Mouse (Mus musculus): ENCODE measurements around the gene Zfp978. TPM values are rescaled to one million over a fixed set of nuclear protein-coding genes. Genes with fewer than 3 reads are reported as not detected.
"Not testable (repeated sequence)": the region's sequence is repeated elsewhere in the genome, so short reads cannot be mapped to it uniquely, and the experiment has no call there.

Gene Zfp978
- polyA plus RNA-seq, 1 experiment from 2014 or later, result not detected

GRCm38 (mm10) chr4:147419756-147420590 lies 58.9 kb downstream of the Zfp978 start:
- not testable (repeated sequence) for ATAC-seq; H3K27ac ChIP-seq (ENCODE audit: low read length)
- 83% methylated on average over 5 of the region's 5 CpGs for WGBS

GRCm38 (mm10) chr4:147420794-147421193 lies 59.7 kb downstream of the Zfp978 start:
- no peaks in the 10 kb centered on the region for H3K4me1 ChIP-seq (replicated peaks; ENCODE audit: control insufficient read depth, insufficient read depth, low read length)
- H3K27ac ChIP-seq (ENCODE audit: low read length), result no peak overlapping the region
- H3K9me3 ChIP-seq (ENCODE audit: control insufficient read depth, low read length), result peaks cover 61% of the 10 kb centered on the region
- H3K9ac ChIP-seq (replicated peaks; ENCODE audit: low read depth, low read length), result no peak overlapping the region
- no peak overlapping the region for H3K4me2 ChIP-seq (ENCODE audit: low read length)
- ATAC-seq, result no peak
- no peaks in the 10 kb centered on the region for H3K27me3 ChIP-seq (replicated peaks; ENCODE audit: control insufficient read depth, insufficient read depth, low read length)
- 66% methylated on average over 3 of the region's 3 CpGs for WGBS
- H3K36me3 ChIP-seq (ENCODE audit: control insufficient read depth, insufficient read depth), result no peaks in the 10 kb centered on the region
- H3K4me3 ChIP-seq (replicated peaks; ENCODE audit: low read length), result no peak overlapping the region

More at GRCm38 (mm10) chr4:147419756-147420590, 58.9 kb downstream of the Zfp978 start:
- H3K4me2 ChIP-seq (ENCODE audit: low read length); H3K4me1 ChIP-seq (replicated peaks; ENCODE audit: control insufficient read depth, insufficient read depth, low read length); H3K27me3 ChIP-seq (replicated peaks; ENCODE audit: control insufficient read depth, insufficient read depth, low read length); H3K36me3 ChIP-seq (ENCODE audit: control insufficient read depth, insufficient read depth); H3K9ac ChIP-seq (replicated peaks; ENCODE audit: low read depth, low read length); H3K4me3 ChIP-seq (replicated peaks; ENCODE audit: low read length): not testable (repeated sequence)
- peaks cover 54% of the 10 kb centered on the region for H3K9me3 ChIP-seq (ENCODE audit: control insufficient read depth, low read length)

- not testable (repeated sequence) for H3K4me3 ChIP-seq (replicated peaks; ENCODE audit: low read length); H3K4me1 ChIP-seq (replicated peaks; ENCODE audit: control insufficient read depth, insufficient read depth, low read length); H3K27me3 ChIP-seq (replicated peaks; ENCODE audit: control insufficient read depth, insufficient read depth, low read length); H3K4me2 ChIP-seq (ENCODE audit: low read length); H3K9ac ChIP-seq (replicated peaks; ENCODE audit: low read depth, low read length); ATAC-seq; H3K36me3 ChIP-seq (ENCODE audit: control insufficient read depth, insufficient read depth); H3K27ac ChIP-seq (ENCODE audit: low read length)
- H3K9me3 ChIP-seq (ENCODE audit: control insufficient read depth, low read length), result peaks cover 58% of the 10 kb centered on the region
- WGBS, result 43% methylated on average over 1 of the region's 1 CpGs
Measured at GRCm38 (mm10) chr4:147421316-147421715, 60.2 kb downstream of the Zfp978 start.

GRCm38 (mm10) chr4:147423140-147423539 lies 62.0 kb downstream of the Zfp978 start:
- H3K27me3 ChIP-seq (replicated peaks; ENCODE audit: control insufficient read depth, insufficient read depth, low read length), result no peaks in the 10 kb centered on the region
- peaks cover 45% of the 10 kb centered on the region for H3K9me3 ChIP-seq (ENCODE audit: control insufficient read depth, low read length)
- no peak overlapping the region for H3K4me2 ChIP-seq (ENCODE audit: low read length)
- no peaks in the 10 kb centered on the region for H3K4me1 ChIP-seq (replicated peaks; ENCODE audit: control insufficient read depth, insufficient read depth, low read length)
- no peaks in the 10 kb centered on the region for H3K36me3 ChIP-seq (ENCODE audit: control insufficient read depth, insufficient read depth)
- H3K9ac ChIP-seq (replicated peaks; ENCODE audit: low read depth, low read length), result no peak overlapping the region
- 50% methylated on average over 3 of the region's 3 CpGs for WGBS
- 0 out of 2 replicates have a peak, but pooled peaks have one; percentile 6 for ATAC-seq
- no peak overlapping the region for H3K27ac ChIP-seq (ENCODE audit: low read length)
- H3K4me3 ChIP-seq (replicated peaks; ENCODE audit: low read length), result no peak overlapping the region

- Histone ChIP-seq H3K4me1 (replicated peaks; ENCODE audit: control insufficient read depth, insufficient read depth, low read length) (no peaks in the 10 kb centered on the region), H3K36me3 (ENCODE audit: control insufficient read depth, insufficient read depth) (no peaks in the 10 kb centered on the region), H3K9me3 (ENCODE audit: control insufficient read depth, low read length) (peaks cover 41% of the 10 kb centered on the region), H3K4me2 (ENCODE audit: low read length) (no peak overlapping the region), H3K27ac (ENCODE audit: low read length) (no peak overlapping the region), H3K4me3 (replicated peaks; ENCODE audit: low read length) (no peak overlapping the region), H3K27me3 (replicated peaks; ENCODE audit: control insufficient read depth, insufficient read depth, low read length) (no peaks in the 10 kb centered on the region), H3K9ac (replicated peaks; ENCODE audit: low read depth, low read length) (no peak overlapping the region)
- ATAC-seq, result no peak
- WGBS, result 59% methylated on average over 4 of the region's 4 CpGs
Measured at GRCm38 (mm10) chr4:147423641-147424298, 62.7 kb downstream of the Zfp978 start.

- WGBS, result 55% methylated on average over 3 of the region's 3 CpGs
- H3K36me3 ChIP-seq (ENCODE audit: control insufficient read depth, insufficient read depth); H3K27ac ChIP-seq (ENCODE audit: low read length); H3K4me1 ChIP-seq (replicated peaks; ENCODE audit: control insufficient read depth, insufficient read depth, low read length); ATAC-seq; H3K27me3 ChIP-seq (replicated peaks; ENCODE audit: control insufficient read depth, insufficient read depth, low read length); H3K4me3 ChIP-seq (replicated peaks; ENCODE audit: low read length); H3K4me2 ChIP-seq (ENCODE audit: low read length); H3K9ac ChIP-seq (replicated peaks; ENCODE audit: low read depth, low read length): not testable (repeated sequence)
- peaks cover 39% of the 10 kb centered on the region for H3K9me3 ChIP-seq (ENCODE audit: control insufficient read depth, low read length)
Measured at GRCm38 (mm10) chr4:147424404-147424803, 63.3 kb downstream of the Zfp978 start.

- ATAC-seq, result 0 out of 2 replicates have a peak, but pooled peaks have one; percentile 22
- peaks cover 41% of the 10 kb centered on the region for H3K9me3 ChIP-seq (ENCODE audit: control insufficient read depth, low read length)
- 54% methylated on average over 5 of the region's 5 CpGs for WGBS
Measured at GRCm38 (mm10) chr4:147425615-147426347, 64.7 kb downstream of the Zfp978 start.

GRCm38 (mm10) chr4:147430651-147431050 lies 69.5 kb downstream of the Zfp978 start:
- H3K4me1 ChIP-seq (replicated peaks; ENCODE audit: control insufficient read depth, insufficient read depth, low read length), result no peaks in the 10 kb centered on the region

More at GRCm38 (mm10) chr4:147425615-147426347, 64.7 kb downstream of the Zfp978 start:
- not testable (repeated sequence) for H3K27ac ChIP-seq (ENCODE audit: low read length); H3K4me1 ChIP-seq (replicated peaks; ENCODE audit: control insufficient read depth, insufficient read depth, low read length); H3K27me3 ChIP-seq (replicated peaks; ENCODE audit: control insufficient read depth, insufficient read depth, low read length); H3K4me2 ChIP-seq (ENCODE audit: low read length); H3K4me3 ChIP-seq (replicated peaks; ENCODE audit: low read length); H3K9ac ChIP-seq (replicated peaks; ENCODE audit: low read depth, low read length); H3K36me3 ChIP-seq (ENCODE audit: control insufficient read depth, insufficient read depth)

More at GRCm38 (mm10) chr4:147430651-147431050, 69.5 kb downstream of the Zfp978 start:
- Histone ChIP-seq H3K9ac (replicated peaks; ENCODE audit: low read depth, low read length) (no peak overlapping the region), H3K36me3 (ENCODE audit: control insufficient read depth, insufficient read depth) (no peaks in the 10 kb centered on the region), H3K27me3 (replicated peaks; ENCODE audit: control insufficient read depth, insufficient read depth, low read length) (no peaks in the 10 kb centered on the region), H3K27ac (ENCODE audit: low read length) (no peak overlapping the region), H3K9me3 (ENCODE audit: control insufficient read depth, low read length) (peaks cover 36% of the 10 kb centered on the region), H3K4me2 (ENCODE audit: low read length) (no peak overlapping the region), H3K4me3 (replicated peaks; ENCODE audit: low read length) (no peak overlapping the region)
- no peak for ATAC-seq
